Mouse (Mus musculus): Measurements from ENCODE around the gene Setd1a.

GRCm38 (mm10) chr7:127841340-127842000 is 65.0 kb downstream of the Setd1a start:
- TF ChIP-seq EP300 (IDR thresholded peaks at IDR 0.05): peak; percentile 68; the same call in 1 of the 2 replicates
- no peak; the same call in 1 of the 2 replicates for TF ChIP-seq CTCF (IDR thresholded peaks at IDR 0.05)

Data from lung, postnatal 0 days (tissue).